Mouse (Mus musculus) liver, postnatal 0 days (tissue): ENCODE results near the gene Ppp1r14d.

ENCODE experiments used
- CTCF ChIP-seq: sonication (generic); IDR thresholded peaks from 2 replicates; pipeline ENCODE4 v1.5.1; 2016; ENCODE audit warnings: antibody characterized with exemption, low read depth
- EP300 ChIP-seq: IDR thresholded peaks from 2 replicates; pipeline ENCODE4 v1.6.1; 2016; ENCODE audit warnings: antibody characterized with exemption, low read depth, mild to moderate bottlenecking

DNA sequence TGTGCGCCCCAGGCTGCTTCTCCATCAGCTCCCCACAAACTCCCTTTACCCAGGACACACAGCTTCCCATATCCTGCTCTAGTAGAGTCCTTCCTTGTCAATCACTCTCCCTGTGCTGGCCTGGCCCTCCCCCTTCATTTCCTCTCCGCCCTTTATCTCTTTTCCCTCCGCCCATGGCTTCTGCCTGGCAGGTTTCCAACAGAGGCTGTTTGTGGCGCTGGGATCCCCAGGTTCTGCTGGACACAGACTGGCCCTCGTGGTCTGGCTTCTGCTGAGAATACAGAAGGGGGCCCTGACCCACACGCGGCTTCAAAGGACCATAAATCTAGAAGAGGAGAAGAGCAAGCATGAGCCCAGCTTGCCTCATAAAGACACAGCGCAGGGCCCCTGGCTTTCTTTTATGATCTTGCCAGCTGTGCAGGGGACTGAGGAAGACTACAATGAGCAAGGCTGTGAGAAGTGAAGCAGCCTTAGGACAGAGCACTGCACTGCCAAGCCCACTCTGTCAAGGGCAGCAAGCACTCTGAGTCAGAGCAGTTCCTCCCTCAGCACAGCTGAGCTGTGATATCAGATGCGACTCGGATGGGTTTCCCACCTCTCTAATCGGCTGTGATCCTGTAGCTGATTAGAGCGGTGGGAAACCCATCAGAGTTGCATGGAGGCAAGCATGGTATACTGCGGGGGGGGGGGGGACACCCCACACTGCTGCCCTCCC lies 56.7 kb downstream of the Ppp1r14d start:
- TF ChIP-seq CTCF (no peak), EP300 (peak; percentile 45; the same call in 1 of the 2 replicates)
